Mouse (Mus musculus) embryonic stem cell, embryonic (primary cell): ENCODE results near the gene Gpr84.

Experiments used
- CTCF ChIA-PET, 4 experiments: fragments of 300-600 bp in 2 of 4; fragments of 350-600 bp in 2 of 4; sonication (Branson Sonifier 250); formaldehyde crosslinking; loops; one replicate each; lab custom pipeline; 2022; ENCODE audit warnings: inconsistent platforms in 2 of 4; lab: Charles Lee
- POLR2A ChIA-PET, 4 experiments: fragments of 300-600 bp in 2 of 4; fragments of 350-600 bp in 2 of 4; sonication (Branson Sonifier 250); formaldehyde crosslinking; loops; one replicate each; lab custom pipeline; 2022; ENCODE audit warnings: antibody characterized with exemption in 4 of 4, inconsistent platforms in 1 of 4; lab: Charles Lee

Gpr84 gene

GRCm38 (mm10) chr15:103293375-103293774 is 17.0 kb downstream of the Gpr84 start:
- CTCF ChIA-PET: interaction anchor here (0.6 to 4.9 kb wide), 41 partner anchors 9 to 1957 kb away, joined by 3 to 31 read pairs (median 4); partner anchors contain the start of genes Copz1 (in 1 of the 4) and Zfp385a (in 1 of the 4)
- POLR2A ChIA-PET: interaction anchor here in 3 of 4 experiments (0.7 to 2.0 kb wide), 16 partner anchors 9 to 216 kb away, joined by 3 to 16 read pairs (median 5); partner anchors contain the start of genes Copz1 (in 2 of the 3), Cbx5 (in 1 of the 3) and Hnrnpa1 (in 1 of the 3)

GRCm38 (mm10) chr15:103292673-103293345 is 17.6 kb downstream of the Gpr84 start:
- POLR2A ChIA-PET: interaction anchor here in 3 of 4 experiments (0.7 to 2.0 kb wide), 19 partner anchors 8 to 216 kb away, joined by 3 to 16 read pairs (median 4); partner anchors contain the start of genes Copz1 (in 2 of the 3), Cbx5 (in 1 of the 3) and Hnrnpa1 (in 1 of the 3)
- CTCF ChIA-PET: interaction anchor here (0.5 to 4.9 kb wide), 44 partner anchors 8 to 1956 kb away, joined by 3 to 31 read pairs (median 4); partner anchors contain the start of genes Copz1 (in 1 of the 4) and Zfp385a (in 1 of the 4)

GRCm38 (mm10) chr15:103290843-103291242 is 19.6 kb downstream of the Gpr84 start:
- CTCF ChIA-PET: interaction anchor here in 2 of 4 experiments (0.6 to 1.8 kb wide), 4 partner anchors 15 to 36 kb away, joined by 3 to 5 read pairs (median 4); no protein-coding TSS in a partner anchor
- POLR2A ChIA-PET: interaction anchor here in 2 of 4 experiments (0.6 to 14.6 kb wide), 6 partner anchors 8 to 52 kb away, joined by 3 to 211 read pairs (median 6); partner anchors contain the start of genes Cbx5 (in 1 of the 2), Copz1 (in 1 of the 2) and Gpr84 (in 1 of the 2)

- ChIA-PET POLR2A (interaction anchor here in 2 of 4 experiments (1.0 to 14.6 kb wide), 5 partner anchors 7 to 51 kb away, joined by 3 to 211 read pairs (median 8); partner anchors contain the start of genes Cbx5 (in 1 of the 2), Copz1 (in 1 of the 2) and Gpr84 (in 1 of the 2)), CTCF (interaction anchor here in 3 of 4 experiments (0.5 to 1.8 kb wide), 5 partner anchors 25 to 76 kb away, joined by 3 to 5 read pairs (median 4); no protein-coding TSS in a partner anchor)
These were observed 20.0 kb downstream of the Gpr84 start for GRCm38 (mm10) chr15:103290417-103290816.

GRCm38 (mm10) chr15:103289600-103289999 is 20.8 kb downstream of the Gpr84 start:
- CTCF ChIA-PET: interaction anchor here in 3 of 4 experiments (0.5 to 1.8 kb wide), 6 partner anchors 9 to 39 kb away, joined by 3 to 6 read pairs (median 4); no protein-coding TSS in a partner anchor
- POLR2A ChIA-PET: interaction anchor here in 1 of 4 experiments (0.6 to 14.6 kb wide), 4 partner anchors 13 to 48 kb away, joined by 3 to 211 read pairs (median 39); partner anchors contain the start of genes Copz1 and Gpr84

GRCm38 (mm10) chr15:103285778-103286417 is 24.5 kb downstream of the Gpr84 start:
- POLR2A ChIA-PET: interaction anchor here in 2 of 4 experiments (0.8 to 14.6 kb wide), 12 partner anchors 13 to 51 kb away, joined by 3 to 211 read pairs (median 8); partner anchors contain the start of genes Copz1 (in 2 of the 2), Cbx5 (in 1 of the 2), Gpr84 (in 1 of the 2) and Hnrnpa1 (in 1 of the 2)
- CTCF ChIA-PET: interaction anchor here in 3 of 4 experiments (1.7 to 8.3 kb wide), 9 partner anchors 9 to 95 kb away, joined by 5 to 126 read pairs (median 17); partner anchors contain the start of genes Copz1 (in 2 of the 3) and Gpr84 (in 2 of the 3)

- ChIA-PET POLR2A (interaction anchor here in 3 of 4 experiments (0.6 to 14.6 kb wide), 30 partner anchors 8 to 97 kb away, joined by 3 to 211 read pairs (median 4); partner anchors contain the start of genes Cbx5 (in 3 of the 3), Copz1 (in 2 of the 3), Hnrnpa1 (in 2 of the 3) and Gpr84 (in 1 of the 3)), CTCF (interaction anchor here (0.5 to 8.3 kb wide), 77 partner anchors 8 to 1922 kb away, joined by 3 to 126 read pairs (median 6); partner anchors contain the start of genes Copz1 (in 4 of the 4), Gpr84 (in 2 of the 4) and Cbx5 (in 1 of the 4))
These were observed 25.8 kb downstream of the Gpr84 start for GRCm38 (mm10) chr15:103284647-103285046.

- ChIA-PET POLR2A (interaction anchor here (0.6 to 14.6 kb wide), 33 partner anchors 9 to 97 kb away, joined by 3 to 211 read pairs (median 4); partner anchors contain the start of genes Cbx5 (in 3 of the 4), Copz1 (in 3 of the 4), Gpr84 (in 2 of the 4) and Hnrnpa1 (in 2 of the 4)), CTCF (interaction anchor here (0.5 to 8.3 kb wide), 77 partner anchors 8 to 1922 kb away, joined by 3 to 126 read pairs (median 6); partner anchors contain the start of genes Copz1 (in 4 of the 4), Gpr84 (in 2 of the 4) and Cbx5 (in 1 of the 4))
These were observed 26.3 kb downstream of the Gpr84 start for GRCm38 (mm10) chr15:103284066-103284465.

- POLR2A ChIA-PET: interaction anchor here (0.6 to 14.6 kb wide), 16 partner anchors 8 to 501 kb away, joined by 3 to 211 read pairs (median 6); partner anchors contain the start of genes Copz1 (in 2 of the 4), Cbx5 (in 1 of the 4), Gpr84 (in 1 of the 4) and Hnrnpa1 (in 1 of the 4)
These were observed 28.8 kb downstream of the Gpr84 start for GRCm38 (mm10) chr15:103281465-103282205.

GRCm38 (mm10) chr15:103280817-103281464 is 29.5 kb downstream of the Gpr84 start:
- ChIA-PET POLR2A (interaction anchor here (0.6 to 14.6 kb wide), 16 partner anchors 8 to 120 kb away, joined by 3 to 211 read pairs (median 6); partner anchors contain the start of genes Copz1 (in 2 of the 4), Cbx5 (in 1 of the 4), Gpr84 (in 1 of the 4) and Hnrnpa1 (in 1 of the 4)), CTCF (interaction anchor here (0.6 to 8.3 kb wide), 58 partner anchors 8 to 534 kb away, joined by 3 to 126 read pairs (median 4); partner anchors contain the start of genes Copz1 (in 4 of the 4), Gpr84 (in 2 of the 4) and Zfp385a (in 1 of the 4))

More at GRCm38 (mm10) chr15:103281465-103282205, 28.8 kb downstream of the Gpr84 start:
- CTCF ChIA-PET: interaction anchor here (0.6 to 8.3 kb wide), 52 partner anchors 9 to 505 kb away, joined by 3 to 126 read pairs (median 5); partner anchors contain the start of genes Copz1 (in 4 of the 4), Gpr84 (in 1 of the 4), Nfe2 (in 1 of the 4) and Zfp385a (in 1 of the 4)

GRCm38 (mm10) chr15:103279750-103280149 is 30.7 kb downstream of the Gpr84 start:
- CTCF ChIA-PET: interaction anchor here (0.7 to 8.3 kb wide), 21 partner anchors 7 to 102 kb away, joined by 3 to 126 read pairs (median 5); partner anchors contain the start of genes Copz1 (in 1 of the 4) and Gpr84 (in 1 of the 4)
- POLR2A ChIA-PET: interaction anchor here in 2 of 4 experiments (0.5 to 14.6 kb wide), 11 partner anchors 7 to 359 kb away, joined by 3 to 211 read pairs (median 5); partner anchors contain the start of genes Cbx5 (in 2 of the 2), Copz1 (in 1 of the 2), Gpr84 (in 1 of the 2) and Hnrnpa1 (in 1 of the 2)

- ChIA-PET POLR2A (interaction anchor here in 3 of 4 experiments (0.5 to 14.6 kb wide), 11 partner anchors 25 to 246 kb away, joined by 3 to 211 read pairs (median 4); partner anchors contain the start of genes Cbx5 (in 2 of the 3), Gpr84 (in 1 of the 3) and Hnrnpa1 (in 1 of the 3)), CTCF (interaction anchor here in 1 of 4 experiments (0.7 to 2.1 kb wide), 4 partner anchors 15 to 92 kb away, joined by 3 to 7 read pairs (median 4); no protein-coding TSS in a partner anchor)
These were observed 32.5 kb downstream of the Gpr84 start for GRCm38 (mm10) chr15:103277949-103278348.

- CTCF ChIA-PET: interaction anchor here (0.6 to 1.3 kb wide), 9 partner anchors 9 to 512 kb away, joined by 3 to 17 read pairs (median 3); no protein-coding TSS in a partner anchor
- POLR2A ChIA-PET: interaction anchor here in 3 of 4 experiments (0.6 to 3.8 kb wide), 3 partner anchors 28 to 44 kb away, joined by 5 to 27 read pairs (median 6); no protein-coding TSS in a partner anchor
These were observed 34.5 kb downstream of the Gpr84 start for GRCm38 (mm10) chr15:103275943-103276342.
